Mouse (Mus musculus): ENCODE data around the gene Clcf1.

- no peak for TF ChIP-seq CTCF (IDR thresholded peaks at IDR 0.05; ENCODE audit: insufficient read depth, low read depth, low read length)
- no peak for TF ChIP-seq POLR2A (IDR thresholded peaks at IDR 0.05; ENCODE audit: insufficient read depth, low read depth, low read length)
Measured at GRCm38 (mm10) chr19:4181892-4182291, 32.1 kb upstream of the Clcf1 start.
